Mouse (Mus musculus) Patski (cell line): ENCODE measurements around the gene Kbtbd6. TPM values are rescaled to one million over a fixed set of nuclear protein-coding genes. Genes with fewer than 3 reads are reported as not detected.
"Not testable (repeated sequence)": the region's sequence is repeated elsewhere in the genome, so short reads cannot be mapped to it uniquely, and the experiment has no call there.

Experiments
- ATAC-seq: fragments of 100-300 bp; one replicate; pipeline ENCODE4 v1.8.0; 2021
- CTCF ChIA-PET: fragments of 350-600 bp; sonication (Branson Sonifier 250); formaldehyde crosslinking; loops from one replicate; lab custom pipeline; 2022; ENCODE audit warnings: inconsistent platforms; lab: Charles Lee
- POLR2A ChIA-PET: fragments of 350-600 bp; sonication (Branson Sonifier 250); formaldehyde crosslinking; loops from one replicate; lab custom pipeline; 2022; ENCODE audit warnings: antibody characterized with exemption, inconsistent platforms; lab: Charles Lee
- DNase-seq: peaks from one replicate; pipeline ENCODE4 v3.0.0-alpha.2; 2011; ENCODE audit warnings: low read depth, low spot score
- H3K27me3 ChIP-seq: fragments of 371-371 bp; one replicate; pipeline ENCODE4 v1.5.1; 2021
- CTCF ChIP-seq: fragments of 100-300 bp; IDR thresholded peaks from one replicate; pipeline ENCODE4 v1.5.1; 2021
- in situ Hi-C: fragments of 300-500 bp; cut with MboI; formaldehyde crosslinking; loops from 3 replicates; pipeline ENCODE4 v1.11.1; 2018; ENCODE audit warnings: low pct_unique_long_range_greater_than_20kb, mixed read lengths
- polyA plus RNA-seq: library from polyadenylated mRNA; unstranded; gene quantifications from one replicate; pipeline ENCODE4 v1.2.3, GENCODE M21; 2021

The Kbtbd6 gene
- polyA plus RNA-seq = 1.2 TPM

DNA sequence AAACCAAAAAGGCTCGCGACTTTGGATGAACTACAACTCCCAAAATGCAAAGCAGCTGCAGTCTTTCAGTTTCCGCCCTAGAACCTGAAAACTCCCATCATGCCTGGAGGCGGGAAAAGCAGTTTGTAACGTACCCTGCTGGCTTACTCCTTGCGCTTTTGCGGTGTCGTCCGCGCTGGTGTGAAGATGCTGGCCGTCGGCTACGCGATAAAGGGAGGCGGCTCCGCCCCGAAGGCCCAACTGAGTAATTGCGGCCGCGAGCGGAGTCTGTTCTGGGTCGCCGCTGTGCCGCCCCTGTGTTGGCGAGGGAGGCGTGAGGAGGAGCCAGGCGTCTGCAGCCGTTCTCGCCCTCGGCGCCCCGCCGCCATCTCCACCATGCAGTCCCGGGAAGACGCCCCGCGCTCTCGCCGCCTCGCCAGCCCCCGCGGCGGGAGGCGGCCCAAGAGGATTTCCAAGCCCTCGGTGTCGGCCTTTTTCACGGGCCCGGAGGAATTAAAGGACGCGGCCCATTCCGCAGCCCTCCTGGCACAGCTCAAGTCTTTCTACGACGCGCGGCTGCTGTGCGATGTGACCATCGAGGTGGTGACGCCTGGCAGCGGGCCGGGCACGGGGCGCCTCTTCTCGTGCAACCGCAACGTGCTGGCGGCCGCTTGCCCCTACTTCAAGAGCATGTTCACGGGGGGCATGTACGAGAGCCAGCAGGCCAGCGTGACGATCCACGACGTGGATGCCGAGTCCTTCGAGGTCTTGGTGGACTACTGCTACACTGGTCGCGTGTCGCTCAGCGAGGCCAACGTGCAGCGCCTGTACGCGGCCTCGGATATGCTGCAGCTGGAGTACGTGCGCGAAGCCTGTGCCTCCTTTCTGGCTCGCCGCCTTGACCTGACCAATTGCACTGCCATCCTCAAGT, at the start of gene Kbtbd6:
Gene Kbtbd6 (plus strand): TSS at position 155 of the 910 bp plus-strand sequence.
- peak; percentile 84 for ATAC-seq
- ChIA-PET POLR2A (interaction anchor here (0.7 kb wide), 1 partner anchor 22 kb away, joined by 3 read pairs; no protein-coding TSS in a partner anchor), CTCF (interaction anchor here (1.3 kb wide), 1 partner anchor 16 kb away, joined by 4 read pairs; no protein-coding TSS in a partner anchor)
- H3K27me3 ChIP-seq, in situ Hi-C loops: not testable (repeated sequence)
- peak; percentile 37 for DNase-seq

DNA sequence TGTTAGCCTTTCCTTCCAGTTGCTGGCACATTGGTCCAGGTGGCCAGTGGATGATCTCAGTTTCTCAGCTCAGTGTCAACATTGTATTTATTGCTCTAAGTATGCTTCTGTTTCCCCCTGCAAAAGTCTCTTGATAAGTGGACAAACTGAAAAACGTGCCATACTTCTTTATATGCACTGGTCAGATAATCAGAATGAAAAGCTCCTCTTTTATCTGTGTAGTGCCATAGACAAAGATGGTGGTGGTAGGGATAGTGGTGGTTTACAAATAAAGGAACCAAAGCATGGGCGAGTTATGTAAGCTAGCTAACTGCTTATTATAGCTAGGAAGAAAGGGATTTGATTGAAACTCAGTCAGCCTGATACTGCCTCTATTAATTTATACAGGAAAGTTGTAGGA, 44.0 kb upstream of the Kbtbd6 start:
- no peak for TF ChIP-seq CTCF
- DNase-seq = no peak
- H3K27me3 ChIP-seq = no peaks in the 10 kb centered on the region
- CTCF ChIA-PET = interaction anchor here (0.8 kb wide), 1 partner anchor 9 kb away, joined by 3 read pairs; no protein-coding TSS in a partner anchor
- no peak for ATAC-seq
- POLR2A ChIA-PET = no interaction called here
- in situ Hi-C loops = loop anchor here (25.0 kb wide), 1 partner anchor 805 kb away; no protein-coding TSS in a partner anchor

DNA sequence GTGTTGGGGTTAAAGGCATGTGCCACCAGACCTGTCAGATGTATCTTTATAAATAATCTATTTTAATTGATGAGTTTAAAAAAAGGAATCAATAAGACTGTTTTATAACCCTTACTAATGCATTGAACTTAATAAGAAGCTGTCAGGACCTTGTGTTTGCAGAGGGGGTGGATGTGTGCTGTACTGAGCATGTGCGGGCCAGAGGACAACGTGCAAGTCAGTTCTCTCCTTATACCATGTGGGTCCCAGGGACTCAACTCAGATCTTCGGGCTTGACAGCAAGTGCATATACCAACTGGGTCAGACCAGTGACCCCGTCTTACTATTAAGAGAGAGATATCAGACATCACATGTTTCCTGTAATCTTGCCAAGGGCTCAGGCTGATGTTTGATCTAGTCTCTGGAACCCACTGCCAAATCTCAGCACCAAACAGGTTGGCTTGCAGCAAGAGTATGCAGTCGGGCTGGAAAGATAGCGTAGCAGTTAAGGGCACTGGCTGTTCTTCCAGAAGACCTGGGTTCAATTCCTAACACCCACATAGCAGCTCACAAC, 42.3 kb upstream of the Kbtbd6 start:
- CTCF ChIA-PET = interaction anchor here (1.2 kb wide), 1 partner anchor 11 kb away, joined by 3 read pairs; no protein-coding TSS in a partner anchor
- no peak for TF ChIP-seq CTCF
- ATAC-seq (no peak), DNase-seq (no peak)
- POLR2A ChIA-PET = no interaction called here
- no peaks in the 10 kb centered on the region for H3K27me3 ChIP-seq
- in situ Hi-C loops = loop anchor here (25.0 kb wide), 1 partner anchor 803 kb away; no protein-coding TSS in a partner anchor

DNA sequence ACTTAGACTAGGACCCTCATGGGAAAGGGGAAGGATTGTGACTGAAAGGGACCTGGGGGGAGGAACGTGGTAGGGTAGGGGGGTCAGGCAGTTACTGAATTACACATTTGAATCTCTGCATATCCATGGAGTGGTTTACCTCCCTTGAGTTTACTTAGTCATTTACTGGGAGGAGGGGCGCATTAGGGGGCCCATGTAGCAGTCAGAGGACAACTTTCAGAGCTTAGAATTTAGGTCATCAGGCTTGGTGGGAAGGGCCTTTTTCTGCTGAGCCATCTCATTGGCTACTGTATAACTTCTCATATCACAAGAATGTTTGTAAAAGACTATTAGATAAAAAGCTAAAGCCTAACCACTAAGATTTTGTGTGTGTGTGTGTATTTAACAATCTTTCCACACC, 41.0 kb upstream of the Kbtbd6 start:
- ATAC-seq (no peak), DNase-seq (no peak)
- POLR2A ChIA-PET = no interaction called here
- TF ChIP-seq CTCF = no peak
- in situ Hi-C loops = loop anchor here (25.0 kb wide), 1 partner anchor 802 kb away; no protein-coding TSS in a partner anchor
- H3K27me3 ChIP-seq = no peaks in the 10 kb centered on the region
- CTCF ChIA-PET = no interaction called here

DNA sequence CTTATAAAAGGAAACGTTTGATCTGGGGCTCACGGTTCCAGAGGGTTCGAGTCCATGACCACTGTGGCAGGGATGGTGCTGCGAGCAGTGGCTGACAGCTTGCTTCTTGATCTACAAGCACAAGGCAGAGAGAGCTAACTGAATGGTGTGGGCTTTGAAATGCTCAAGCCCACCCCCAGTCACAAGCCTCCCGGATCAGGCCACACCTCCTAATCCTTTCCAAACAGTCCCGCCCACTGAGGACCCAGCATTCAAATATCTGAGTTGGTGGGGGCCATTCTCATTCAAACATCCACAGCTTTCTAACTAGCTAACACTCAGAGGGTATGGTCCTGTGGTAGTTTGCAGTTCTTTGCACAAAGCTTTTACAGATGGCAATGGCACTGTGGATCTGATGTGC, 38.5 kb upstream of the Kbtbd6 start:
- in situ Hi-C loops = loop anchor here (25.0 kb wide), 1 partner anchor 799 kb away; no protein-coding TSS in a partner anchor
- no peak for TF ChIP-seq CTCF
- CTCF ChIA-PET = no interaction called here
- DNase-seq (no peak), ATAC-seq (no peak)
- POLR2A ChIA-PET = no interaction called here
- no peaks in the 10 kb centered on the region for H3K27me3 ChIP-seq

DNA sequence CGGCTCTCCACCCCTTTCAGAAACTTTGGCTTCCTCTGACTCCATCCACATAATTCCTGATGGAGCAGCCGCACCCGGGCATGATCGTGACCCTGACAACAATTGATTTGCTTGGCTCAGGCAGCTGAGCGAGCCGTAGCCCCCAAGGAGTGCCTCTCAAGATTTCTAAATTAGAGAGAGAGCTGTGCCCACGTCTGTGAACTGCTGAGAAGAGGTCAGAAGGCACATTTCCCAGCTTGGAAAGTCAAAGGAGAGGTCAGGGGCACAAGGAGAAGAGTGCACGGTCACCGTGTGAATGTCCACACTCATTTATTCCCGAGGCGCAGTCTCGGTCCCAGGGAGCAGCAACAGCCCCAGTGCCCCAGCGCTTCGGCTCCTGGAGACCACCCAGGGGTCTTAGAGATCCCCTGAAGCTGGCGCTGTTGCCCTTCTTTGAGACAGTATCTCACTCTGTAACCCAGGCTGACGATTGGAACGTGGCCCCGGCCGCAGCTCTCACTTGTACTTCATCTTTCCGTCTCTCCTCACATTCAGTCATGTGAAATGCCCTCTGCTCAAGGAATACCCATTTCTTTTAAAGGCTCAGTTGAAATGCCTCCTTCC, 31.5 kb upstream of the Kbtbd6 start:
- no peaks in the 10 kb centered on the region for H3K27me3 ChIP-seq
- no peak for TF ChIP-seq CTCF
- ChIA-PET CTCF (interaction anchor here (1.8 kb wide), 1 partner anchor 19 kb away, joined by 4 read pairs; no protein-coding TSS in a partner anchor), POLR2A (no interaction called here)
- no peak for ATAC-seq
- no peak for DNase-seq
- in situ Hi-C loops = loop anchor here (25.0 kb wide), 1 partner anchor 792 kb away; no protein-coding TSS in a partner anchor

DNA sequence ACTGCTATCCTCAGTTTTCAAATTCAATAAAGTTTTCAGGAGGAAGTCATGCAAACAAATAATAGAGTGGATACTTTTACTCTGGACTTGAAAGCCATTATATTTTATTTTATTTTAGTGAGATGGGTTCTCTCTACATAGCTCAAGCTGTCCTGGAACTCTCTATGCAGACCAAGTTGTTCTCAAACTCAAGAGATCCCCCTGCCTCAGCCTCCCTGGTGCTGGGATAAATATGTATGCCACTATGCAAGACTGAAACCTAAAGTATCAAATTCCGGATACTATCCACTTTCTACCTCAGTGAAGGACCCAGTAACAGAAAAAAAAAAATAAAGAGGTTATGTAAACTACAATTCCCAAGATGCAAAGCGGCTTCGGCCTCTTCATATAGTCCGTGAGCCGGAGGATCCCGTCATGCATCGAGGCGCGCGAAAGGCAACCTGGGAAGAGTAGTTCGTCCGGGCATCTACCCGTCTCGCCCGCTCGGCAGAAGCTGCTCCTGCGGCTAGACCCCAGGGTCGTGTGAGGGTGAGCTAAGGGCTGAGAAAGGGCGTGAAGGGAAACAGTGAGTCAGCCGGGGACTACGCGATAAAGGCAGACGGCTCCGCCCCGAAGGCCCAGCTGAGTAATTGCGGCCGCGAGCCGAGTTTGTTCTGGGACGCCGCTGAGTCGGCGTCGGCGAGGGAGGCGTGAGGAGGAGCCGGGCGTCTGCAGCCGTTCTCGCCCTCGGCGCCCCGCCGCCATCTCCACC, 25.5 kb upstream of the Kbtbd6 start, which contains the start of gene Kbtbd7:
Gene Kbtbd7 (plus strand): TSS at position 533 of the 751 bp plus-strand sequence.
- CTCF ChIA-PET = no interaction called here
- no peak for TF ChIP-seq CTCF
- POLR2A ChIA-PET = interaction anchor here (1.0 kb wide), 1 partner anchor 25 kb away, joined by 3 read pairs; no protein-coding TSS in a partner anchor
- ATAC-seq = peak; percentile 100
- H3K27me3 ChIP-seq = no peaks in the 10 kb centered on the region
- DNase-seq = peak; percentile 93
- in situ Hi-C loops = no loop called here

DNA sequence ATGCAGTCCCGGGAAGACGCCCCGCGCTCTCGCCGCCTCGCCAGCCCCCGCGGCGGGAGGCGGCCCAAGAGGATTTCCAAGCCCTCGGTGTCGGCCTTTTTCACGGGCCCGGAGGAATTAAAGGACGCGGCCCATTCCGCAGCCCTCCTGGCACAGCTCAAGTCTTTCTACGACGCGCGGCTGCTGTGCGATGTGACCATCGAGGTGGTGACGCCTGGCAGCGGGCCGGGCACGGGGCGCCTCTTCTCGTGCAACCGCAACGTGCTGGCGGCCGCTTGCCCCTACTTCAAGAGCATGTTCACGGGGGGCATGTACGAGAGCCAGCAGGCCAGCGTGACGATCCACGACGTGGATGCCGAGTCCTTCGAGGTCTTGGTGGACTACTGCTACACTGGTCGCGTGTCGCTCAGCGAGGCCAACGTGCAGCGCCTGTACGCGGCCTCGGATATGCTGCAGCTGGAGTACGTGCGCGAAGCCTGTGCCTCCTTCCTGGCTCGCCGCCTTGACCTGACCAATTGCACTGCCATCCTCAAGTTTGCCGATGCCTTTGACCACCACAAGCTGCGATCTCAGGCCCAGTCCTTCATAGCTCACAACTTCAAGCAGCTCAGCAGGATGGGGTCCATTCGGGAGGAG, 24.8 kb upstream of the Kbtbd6 start:
- in situ Hi-C loops, CTCF ChIA-PET: not testable (repeated sequence)

DNA sequence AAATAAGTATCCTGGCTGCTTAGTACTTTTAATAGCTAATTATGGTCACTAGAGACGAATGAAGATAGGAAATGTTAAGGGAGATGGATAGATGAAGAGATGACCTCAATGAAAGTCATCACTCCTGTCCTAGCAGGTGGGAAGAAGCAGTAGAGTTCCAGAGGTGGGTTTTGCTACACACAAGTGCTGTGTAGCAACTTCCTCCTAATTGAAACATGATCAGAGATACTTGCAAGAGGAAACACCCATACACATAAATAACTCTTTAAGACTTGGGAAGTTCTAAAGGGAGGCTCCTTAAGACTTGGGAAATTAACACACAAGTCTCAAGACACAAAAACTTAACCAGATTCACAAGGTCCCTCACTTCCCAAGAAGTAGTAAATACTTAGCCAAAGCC, 17.6 kb upstream of the Kbtbd6 start:
- in situ Hi-C loops = no loop called here
- POLR2A ChIA-PET = no interaction called here
- no peak for ATAC-seq

More for the DNA sequence above, 24.8 kb upstream of the Kbtbd6 start:
- not testable (repeated sequence) for DNase-seq, H3K27me3 ChIP-seq
- POLR2A ChIA-PET = interaction anchor here (1.0 kb wide), 1 partner anchor 24 kb away, joined by 3 read pairs; no protein-coding TSS in a partner anchor
- ATAC-seq = peak; percentile 5

More for the DNA sequence above, 17.6 kb upstream of the Kbtbd6 start:
- no peak for DNase-seq
- CTCF ChIA-PET = interaction anchor here (1.6 kb wide), 1 partner anchor 16 kb away, joined by 3 read pairs; no protein-coding TSS in a partner anchor
- H3K27me3 ChIP-seq = no peaks in the 10 kb centered on the region
- no peak for TF ChIP-seq CTCF
